Comparison of ENCODE assay signal across 8 mouse cellular contexts in genomic region chr3:51388904-51389303, GRCm38 (mm10). TPM values are rescaled to one million over a fixed set of nuclear protein-coding genes. Genes with fewer than 3 reads are reported as not detected.
A peak's percentile ranks its signal among the peaks of the same experiment; 100 is the strongest.
DNase-seq lines count a peak whose midpoint lies in the region; ATAC-seq lines count a peak whose summit lies in the region.

No protein-coding gene starts in this region.

- H3K27ac ChIP-seq in heart, embryonic 10.5 days, result peak overlapping the region; percentile 54
- H3K27ac ChIP-seq in hindbrain, embryonic 15.5 days (replicated peaks), result no peak overlapping the region
- no peak overlapping the region for H3K27ac ChIP-seq in midbrain, embryonic 12.5 days (replicated peaks)

- WGBS in heart, embryonic 10.5 days, result under 1% methylated on average over 13 of the region's 13 CpGs
- 8% methylated on average over 13 of the region's 13 CpGs for WGBS in hindbrain, embryonic 15.5 days
- WGBS in midbrain, embryonic 12.5 days, result 10% methylated on average over 13 of the region's 13 CpGs

- H3K27me3 ChIP-seq in heart, embryonic 10.5 days (ENCODE audit: insufficient read depth, poor library complexity, severe bottlenecking), result no peaks in the 10 kb centered on the region
- H3K27me3 ChIP-seq in hindbrain, embryonic 15.5 days, result no peaks in the 10 kb centered on the region
- H3K27me3 ChIP-seq in midbrain, embryonic 12.5 days, result no peaks in the 10 kb centered on the region; the same call in 1 of the 2 replicates

- H3K9me3 ChIP-seq in heart, embryonic 10.5 days, result no peaks in the 10 kb centered on the region
- H3K9me3 ChIP-seq in hindbrain, embryonic 15.5 days, result no peaks in the 10 kb centered on the region
- no peaks in the 10 kb centered on the region for H3K9me3 ChIP-seq in midbrain, embryonic 12.5 days

- intact Hi-C loops in heart, postnatal 25 days (cut with DNase I), result no loop called here

- DNase-seq in heart, embryonic 10.5 days (ENCODE audit: low spot score), result peak; percentile 85
- no peak for DNase-seq in heart, postnatal 25 days (ENCODE audit: low spot score)
- DNase-seq in embryo, embryonic 10 days (ENCODE audit: low spot score), result peak; percentile 47
- DNase-seq in left cerebral cortex, adult 8-10 months (ENCODE audit: low spot score in 2 of 2), result no peak
- no peak for DNase-seq in thymus, adult 18-20 months
- no peak for DNase-seq in thymus, postnatal 36 days

- H3K9ac ChIP-seq in hindbrain, embryonic 15.5 days, result peak overlapping the region; percentile 9; the same call in 1 of the 2 replicates
- H3K9ac ChIP-seq in midbrain, embryonic 12.5 days (replicated peaks), result no peak overlapping the region; the same call in 1 of the 2 replicates

- H3K36me3 ChIP-seq in heart, embryonic 10.5 days, result no peaks in the 10 kb centered on the region
- no peaks in the 10 kb centered on the region for H3K36me3 ChIP-seq in hindbrain, embryonic 15.5 days
- no peaks in the 10 kb centered on the region for H3K36me3 ChIP-seq in midbrain, embryonic 12.5 days

- peak overlapping the region; percentile 51 for H3K4me3 ChIP-seq in heart, embryonic 10.5 days
- H3K4me3 ChIP-seq in hindbrain, embryonic 15.5 days, result peak overlapping the region; percentile 20
- peak overlapping the region; percentile 15; the same call in 1 of the 2 replicates for H3K4me3 ChIP-seq in midbrain, embryonic 12.5 days

- ATAC-seq in hindbrain, embryonic 15.5 days (ENCODE audit: low FRiP score, low read depth), result no peak; the same call in 1 of the 2 replicates
- no peak for ATAC-seq in midbrain, embryonic 12.5 days (ENCODE audit: low FRiP score, low read depth)

- H3K4me2 ChIP-seq in hindbrain, embryonic 15.5 days, result peak overlapping the region; percentile 51
- peak overlapping the region; percentile 40 for H3K4me2 ChIP-seq in midbrain, embryonic 12.5 days (replicated peaks)

- H3K4me1 ChIP-seq in heart, embryonic 10.5 days, result peaks cover 21% of the 10 kb centered on the region
- peaks cover 7% of the 10 kb centered on the region; the same call in 1 of the 2 replicates for H3K4me1 ChIP-seq in hindbrain, embryonic 15.5 days (replicated peaks)
- peaks cover 11% of the 10 kb centered on the region for H3K4me1 ChIP-seq in midbrain, embryonic 12.5 days

RNA-seq across cellular contexts. Expression of gene Mgarp, which starts 7.6 kb away (rescaled TPM):
- 20.6 and 21.1 TPM in 2 replicates for polyA plus RNA-seq in heart, embryonic 10.5 days (2016; fragmentation: Nextera tagmentation; extraction: Ambion mirVana)
- under 1 TPM; 0.23 to 0.31 TPM for total RNA-seq in heart, postnatal 25 days (2021)
- polyA plus RNA-seq in hindbrain, embryonic 15.5 days (2015; fragmentation: Nextera tagmentation; extraction: Ambion mirVana), result 2.0 and 2.5 TPM in 2 replicates
- 11.7 and 19.2 TPM in 2 replicates for polyA plus RNA-seq in midbrain, embryonic 12.5 days (2016; fragmentation: Nextera tagmentation; extraction: Ambion mirVana)
- total RNA-seq in left cerebral cortex, adult 8-10 months (2022), result under 1 TPM in 2 of 4 experiments, not detected in 2; 0.42 to 0.59 TPM

RNA-seq across cellular contexts. Expression of gene Ndufc1, which starts 19.9 kb away (rescaled TPM):
- 874 and 1,125 TPM in 2 replicates for polyA plus RNA-seq in heart, embryonic 10.5 days (2016; fragmentation: Nextera tagmentation; extraction: Ambion mirVana)
- 1,000 to 10,000 TPM; 1,646 to 1,675 TPM for total RNA-seq in heart, postnatal 25 days (2021)
- polyA plus RNA-seq in hindbrain, embryonic 15.5 days (2015; fragmentation: Nextera tagmentation; extraction: Ambion mirVana), result 733 and 815 TPM in 2 replicates
- 707 and 785 TPM in 2 replicates for polyA plus RNA-seq in midbrain, embryonic 12.5 days (2016; fragmentation: Nextera tagmentation; extraction: Ambion mirVana)
- total RNA-seq in left cerebral cortex, adult 8-10 months (2022), result 100 to 1,000 TPM; 289 to 306 (median 295) TPM

RNA-seq across cellular contexts. Expression of gene Naa15, which starts 26.0 kb away (rescaled TPM):
- polyA plus RNA-seq in heart, embryonic 10.5 days (2016; fragmentation: Nextera tagmentation; extraction: Ambion mirVana), result 52.2 and 58.3 TPM in 2 replicates
- total RNA-seq in heart, postnatal 25 days (2021), result 10 to 100 TPM; 41.6 to 47.1 TPM
- 45.9 and 47.6 TPM in 2 replicates for polyA plus RNA-seq in hindbrain, embryonic 15.5 days (2015; fragmentation: Nextera tagmentation; extraction: Ambion mirVana)
- polyA plus RNA-seq in midbrain, embryonic 12.5 days (2016; fragmentation: Nextera tagmentation; extraction: Ambion mirVana), result 70.7 and 75.8 TPM in 2 replicates
- total RNA-seq in left cerebral cortex, adult 8-10 months (2022), result 10 to 100 TPM; 40.1 to 54.8 (median 43.8) TPM

RNA-seq across cellular contexts. Expression of gene Elf2, which starts 48.4 kb away (rescaled TPM):
- 40.1 and 43.5 TPM in 2 replicates for polyA plus RNA-seq in heart, embryonic 10.5 days (2016; fragmentation: Nextera tagmentation; extraction: Ambion mirVana)
- 10 to 100 TPM; 55.6 to 65.7 TPM for total RNA-seq in heart, postnatal 25 days (2021)
- polyA plus RNA-seq in hindbrain, embryonic 15.5 days (2015; fragmentation: Nextera tagmentation; extraction: Ambion mirVana), result 34.2 and 35.7 TPM in 2 replicates
- 38.3 and 50.1 TPM in 2 replicates for polyA plus RNA-seq in midbrain, embryonic 12.5 days (2016; fragmentation: Nextera tagmentation; extraction: Ambion mirVana)
- 10 to 100 TPM; 57.8 to 67.7 (median 60.8) TPM for total RNA-seq in left cerebral cortex, adult 8-10 months (2022)

Comparison
In these comparisons a context has a peak if more than half of its experiments do, and no peak if none do; other contexts are left out.
1. DNase-seq: peak in heart, embryonic 10.5 days (single experiment) and embryo, embryonic 10 days (single experiment); none in heart, postnatal 25 days (single experiment), left cerebral cortex, adult 8-10 months (0 of 2), thymus, adult 18-20 months (0 of 2) and thymus, postnatal 36 days (0 of 2).
2. Peak in every context shown above with its lines, with median percentiles within 50 percentile points of each other: H3K4me3 ChIP-seq.